Mouse (Mus musculus) frontal cortex, postnatal 10 days (tissue): ENCODE measurements around the gene Tmem92.

Experiments used
- DNase-seq, 2 experiments: peaks; one replicate each; pipeline ENCODE4 v3.0.0; 2022; ENCODE audit warnings: low spot score in 2 of 2, mixed read lengths in 1 of 2

The Tmem92 gene

GRCm38 (mm10) chr11:94728545-94728944, 54.0 kb downstream of the Tmem92 start:
- DNase-seq, result no peak

GRCm38 (mm10) chr11:94727306-94727705, 55.2 kb downstream of the Tmem92 start:
- no peak for DNase-seq
